Mouse (Mus musculus) spleen, postnatal 10 days (tissue): ENCODE results near the gene Cd3eap.

ENCODE experiments used
- DNase-seq, 2 experiments: peaks; one replicate each; pipeline ENCODE4 v3.0.0; 2021 to 2022; ENCODE audit warnings: low spot score in 2 of 2

The Cd3eap gene

GRCm38 (mm10) chr7:19332709-19333352 lies 26.5 kb downstream of the Cd3eap start:
- DNase-seq: peak; percentile 43 to 76

GRCm38 (mm10) chr7:19331910-19332309 lies 27.4 kb downstream of the Cd3eap start:
- DNase-seq: no peak

GRCm38 (mm10) chr7:19328425-19328824 lies 30.9 kb downstream of the Cd3eap start:
- DNase-seq: no peak

DNA sequence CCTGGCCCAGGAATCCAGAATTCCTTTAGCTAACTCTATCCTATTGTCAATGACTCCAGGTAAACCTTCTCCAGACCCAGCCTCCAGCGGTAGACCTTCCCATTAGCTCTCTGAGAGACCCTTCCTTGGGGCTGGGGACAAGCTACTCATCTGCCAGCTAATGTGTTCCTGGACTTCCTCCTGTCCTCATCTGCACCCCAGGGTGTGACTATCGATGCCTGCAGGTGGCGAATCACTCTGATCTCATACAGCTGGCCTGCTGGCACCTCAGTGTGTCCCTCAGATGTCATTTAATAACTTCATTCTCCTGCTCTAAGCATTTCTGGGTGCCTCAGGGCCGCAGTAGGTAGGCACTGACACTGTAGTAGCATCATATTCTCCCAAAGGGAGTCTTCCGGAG lies 31.5 kb downstream of the Cd3eap start:
- DNase-seq: no peak

DNA sequence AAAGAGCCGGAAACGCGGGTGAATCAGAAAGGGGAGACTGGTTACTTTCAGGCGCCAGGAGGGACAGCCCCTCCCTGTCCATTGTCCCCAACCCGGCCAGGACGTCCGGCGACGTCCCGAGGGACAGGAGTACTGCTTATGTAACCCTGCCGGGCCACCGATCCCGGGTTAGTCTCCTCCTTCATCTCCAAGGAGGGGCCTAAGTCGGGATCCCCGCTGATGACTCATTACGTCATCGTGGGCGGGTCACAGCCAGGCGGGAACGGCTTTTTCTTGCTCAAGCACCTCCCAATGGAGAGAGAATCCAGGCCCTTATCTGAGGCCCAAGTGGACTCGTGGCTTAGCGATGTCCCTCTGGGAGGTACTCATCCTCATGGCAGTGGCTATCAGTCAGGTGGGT lies 32.2 kb downstream of the Cd3eap start:
- peak in 1 of 2 experiments; percentile 66 for DNase-seq

GRCm38 (mm10) chr7:19326359-19326758 lies 32.9 kb downstream of the Cd3eap start:
- DNase-seq: peak in 1 of 2 experiments; percentile 78

- no peak for DNase-seq
These were observed 33.8 kb downstream of the Cd3eap start for GRCm38 (mm10) chr7:19325262-19326199.

DNA sequence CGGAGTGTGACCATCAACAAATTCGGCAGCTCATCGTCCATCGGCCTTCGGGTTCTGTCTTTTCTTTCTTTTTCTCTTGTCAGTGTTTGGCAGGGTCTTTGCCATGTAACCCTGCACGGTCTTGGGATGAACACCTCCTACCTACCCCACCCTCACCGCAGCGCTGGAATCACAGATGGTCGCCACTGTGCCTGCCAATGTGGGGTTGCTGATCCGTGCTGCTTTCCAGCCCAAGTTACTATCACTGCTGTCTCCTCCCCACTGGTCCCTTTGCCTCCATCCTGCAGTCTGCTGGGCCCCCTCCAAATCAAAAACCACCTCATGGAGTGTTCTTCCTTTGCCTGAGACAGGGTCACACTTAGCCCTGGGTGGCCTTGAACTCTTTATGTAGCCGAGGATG lies 35.1 kb downstream of the Cd3eap start:
- no peak for DNase-seq

- no peak for DNase-seq
These were observed 36.8 kb downstream of the Cd3eap start for GRCm38 (mm10) chr7:19322489-19322888.

DNA sequence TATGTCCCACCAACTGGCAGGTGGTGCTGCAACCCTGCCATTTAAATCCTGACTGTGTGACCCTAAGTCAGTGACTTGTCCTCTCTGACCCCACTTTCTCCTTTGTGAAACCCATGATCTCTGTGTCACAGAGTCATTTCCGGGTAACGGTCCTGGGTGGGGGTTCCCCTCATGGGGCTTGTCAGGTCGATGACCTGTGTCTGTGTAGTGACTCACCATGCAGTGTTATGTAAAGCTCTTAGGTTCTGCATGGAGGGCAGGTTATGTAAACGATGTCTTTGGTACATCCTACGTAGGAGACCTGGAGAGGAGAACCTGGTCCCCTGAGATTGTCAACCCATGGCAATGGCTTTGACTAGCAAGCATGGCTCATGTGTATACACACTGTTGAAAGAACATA lies 37.8 kb downstream of the Cd3eap start:
- DNase-seq: peak in 1 of 2 experiments; percentile 48

- no peak for DNase-seq
These were observed 38.6 kb downstream of the Cd3eap start for GRCm38 (mm10) chr7:19320637-19321036.

DNA sequence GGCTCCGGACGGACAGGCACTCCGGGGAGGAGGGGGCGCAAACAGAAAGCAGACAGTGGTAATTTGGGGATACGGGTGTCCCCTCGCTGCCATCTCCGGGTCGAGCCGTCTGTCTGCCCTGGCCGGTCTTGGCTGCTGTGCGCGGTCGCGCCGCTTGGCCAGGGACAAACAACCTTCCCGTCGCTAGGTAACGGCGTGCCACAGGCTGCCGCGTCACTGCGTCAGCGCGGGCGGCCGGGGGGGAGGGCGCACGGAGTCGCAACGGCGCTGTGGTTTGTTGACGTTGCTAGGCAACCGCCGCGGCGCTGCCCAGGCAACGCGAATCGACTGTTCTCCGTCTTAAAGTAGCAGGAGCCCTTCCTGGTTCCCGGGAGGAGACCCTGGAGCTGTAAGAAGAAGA lies 39.4 kb downstream of the Cd3eap start:
- peak; percentile 63 to 91 for DNase-seq

- no peak for DNase-seq
These were observed 39.8 kb downstream of the Cd3eap start for GRCm38 (mm10) chr7:19319458-19319857.

DNA sequence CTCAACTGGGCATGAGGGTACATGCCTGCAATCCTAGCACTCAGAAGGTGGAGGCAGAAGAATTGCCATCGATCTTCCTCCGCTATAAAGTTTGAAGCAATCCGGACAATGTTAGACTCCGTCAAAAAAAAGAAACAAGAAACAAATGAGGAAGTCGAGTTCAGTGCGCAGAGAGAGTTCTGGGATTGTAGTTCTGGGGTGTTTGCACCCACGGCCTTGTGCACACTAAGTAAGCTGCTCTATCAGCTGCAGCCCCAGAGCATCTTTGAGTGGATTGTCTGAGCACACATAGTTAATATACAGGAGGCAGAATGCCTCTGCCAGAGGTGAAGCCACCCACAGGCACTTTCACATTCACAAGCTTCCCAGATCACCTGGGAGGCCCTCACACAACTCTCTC lies 40.6 kb downstream of the Cd3eap start:
- DNase-seq: no peak

- no peak for DNase-seq
These were observed 41.1 kb downstream of the Cd3eap start for GRCm38 (mm10) chr7:19318201-19318600.

DNA sequence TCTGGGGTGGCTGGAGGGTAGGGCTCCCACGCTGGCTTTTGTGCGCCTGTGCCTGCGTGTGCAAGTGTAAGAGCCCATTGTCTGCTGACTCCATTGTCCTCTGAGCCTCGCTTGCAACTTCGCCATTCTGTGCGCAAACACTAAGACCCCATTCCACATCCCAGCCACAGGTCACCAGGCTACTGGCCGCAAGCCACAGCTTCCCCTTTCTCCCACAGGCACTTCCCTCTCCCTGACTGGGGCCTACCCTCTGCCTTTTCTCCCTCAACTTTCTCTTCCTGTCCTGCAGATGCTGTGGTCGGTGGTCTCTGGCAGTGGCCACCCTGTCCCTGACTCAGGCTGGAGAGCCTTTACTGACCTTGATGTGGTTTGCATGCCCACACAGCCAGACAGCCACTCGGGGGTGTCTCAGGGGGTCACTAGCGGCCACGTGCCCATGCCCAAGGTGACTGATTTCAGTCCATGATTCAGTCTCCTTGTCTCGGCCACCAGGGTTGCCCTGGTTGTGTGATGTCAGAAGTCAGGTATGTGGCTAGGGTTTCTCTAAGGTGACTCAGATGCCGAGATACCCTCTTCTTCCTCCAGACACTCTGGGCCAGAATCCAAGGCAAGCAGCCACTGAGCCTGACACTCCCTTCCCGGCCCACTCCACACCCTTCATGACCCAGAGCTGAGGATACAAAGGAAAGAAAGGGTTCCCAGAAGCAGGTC lies 42.7 kb downstream of the Cd3eap start:
- DNase-seq: peak in 1 of 2 experiments; percentile 36

GRCm38 (mm10) chr7:19314033-19314432 lies 45.2 kb downstream of the Cd3eap start:
- DNase-seq: no peak

GRCm38 (mm10) chr7:19311991-19312390 lies 47.3 kb downstream of the Cd3eap start:
- DNase-seq: no peak

GRCm38 (mm10) chr7:19309884-19310641 lies 49.2 kb downstream of the Cd3eap start, which contains the start of gene Fosb:
Gene Fosb, minus strand, starts transcription at chr7:19310051.
- peak; percentile 80 to 94 for DNase-seq

GRCm38 (mm10) chr7:19309278-19309883 lies 49.9 kb downstream of the Cd3eap start:
- peak in 1 of 2 experiments; percentile 33 for DNase-seq
